Mouse (Mus musculus) inflammation-experienced regulatory T-cells, adult 16 weeks (primary cell): ENCODE results near the gene Vcan. TPM values are rescaled to one million over a fixed set of nuclear protein-coding genes. Genes with fewer than 3 reads are reported as not detected.

Experiments
- polyA plus RNA-seq: library from polyadenylated mRNA; unstranded; fragments of 100-300 nt; shearing (Covaris generic); gene quantifications from one replicate; pipeline ENCODE4 v1.2.1, GENCODE M21; 2017

Vcan gene
- 0.11 TPM for polyA plus RNA-seq

GRCm38 (mm10) chr13:89741766-89742685, at the start of gene Vcan:
TSS of gene Vcan (minus strand) at chr13:89742509.

Other genes with a start within 250 kb of the Vcan start
- 0.22 TPM for gene Hapln1, start 202.7 kb downstream of the Vcan start, polyA plus RNA-seq